Mouse (Mus musculus): Measurements from ENCODE around the gene Dpf3.

GRCm38 (mm10) chr12:83268504-83268922 lies 219.0 kb downstream of the Dpf3 start:
- TF ChIP-seq CTCF (conservative IDR thresholded peaks at IDR 0.05; ENCODE audit: insufficient read depth, insufficient read length, low read depth, low read length) = no peak
- TF ChIP-seq POLR2A (IDR thresholded peaks at IDR 0.05; ENCODE audit: low read depth, low read length) = no peak
